Mouse (Mus musculus) limb, embryonic 14.5 days (tissue): ENCODE data around the gene Hoxa6. TPM values are rescaled to one million over a fixed set of nuclear protein-coding genes. Genes with fewer than 3 reads are reported as not detected.

Source experiments
- ATAC-seq: fragments of 200-750 bp; cut with Nextera tagmentation; 2 replicates; pipeline ENCODE4 v1.8.0; 2017; ENCODE audit warnings: low read depth, moderate number of reproducible peaks, moderate TSS enrichment; ENCODE audit not compliant: low FRiP score
- DNase-seq: peaks from one replicate; pipeline ENCODE4 v3.0.0-alpha.2; 2015; ENCODE audit warnings: low spot score
- H3K27ac ChIP-seq: fragments of 300-500 bp; sonication (generic); replicated peaks from 2 replicates; pipeline ENCODE4 v1.5.1; 2014; ENCODE audit warnings: low read depth, mild to moderate bottlenecking, low read length, moderate library complexity, mixed read lengths
- H3K27me3 ChIP-seq: fragments of 300-500 bp; sonication (generic); 2 replicates; pipeline ENCODE4 v1.6.1; 2014; ENCODE audit warnings: low read length, mixed read lengths; ENCODE audit not compliant: control insufficient read depth, insufficient read depth
- H3K36me3 ChIP-seq: fragments of 300-500 bp; sonication (generic); 2 replicates; pipeline ENCODE4 v1.6.1; 2014; ENCODE audit warnings: mild to moderate bottlenecking, low read length, moderate library complexity, mixed read lengths; ENCODE audit not compliant: control insufficient read depth, insufficient read depth
- H3K4me1 ChIP-seq: fragments of 300-500 bp; sonication (generic); 2 replicates; pipeline ENCODE4 v1.6.1; 2014; ENCODE audit warnings: antibody characterized with exemption, low read length, mixed read lengths; ENCODE audit not compliant: control insufficient read depth, insufficient read depth
- H3K4me2 ChIP-seq: fragments of 300-500 bp; sonication (generic); replicated peaks from 2 replicates; pipeline ENCODE4 v1.6.1; 2014; ENCODE audit warnings: low read depth, mild to moderate bottlenecking, low read length, moderate library complexity; ENCODE audit not compliant: severe bottlenecking
- H3K4me3 ChIP-seq: fragments of 300-500 bp; sonication (generic); replicated peaks from 2 replicates; pipeline ENCODE4 v1.5.1; 2014; ENCODE audit warnings: low read length
- H3K9ac ChIP-seq: fragments of 300-500 bp; sonication (generic); 2 replicates; pipeline ENCODE4 v1.6.1; 2014; ENCODE audit warnings: mild to moderate bottlenecking, low read depth, low read length, moderate library complexity; ENCODE audit not compliant: severe bottlenecking
- H3K9me3 ChIP-seq: fragments of 300-500 bp; sonication (generic); 2 replicates; pipeline ENCODE4 v1.6.1; 2016; ENCODE audit warnings: low read length; ENCODE audit not compliant: control insufficient read depth
- POLR2A ChIP-seq: fragments of 200-500 bp; IDR thresholded peaks from 2 replicates; pipeline ENCODE4 v1.8.0; 2012; ENCODE audit warnings: inconsistent platforms, mild to moderate bottlenecking, moderate library complexity, borderline replicate concordance; ENCODE audit not compliant: insufficient read depth, insufficient read length; ENCODE audit errors: extremely low read depth
- WGBS: fragments of 180-500 bp; shearing (Covaris S2); extraction: QIAGEN DNeasy Blood & Tissue Kit; methylation state at CpG from one replicate; pipeline ENCODE4 v1.1.7; 2014; 5-methylcytosine and 5-hydroxymethylcytosine counted together
- polyA plus RNA-seq, 2 experiments: library from polyadenylated mRNA; depleted of rRNA in 1 of 2; stranded (reverse) in 1 of 2; unstranded in 1 of 2; fragments of >200 nt; fragmentation: Nextera tagmentation in 1 of 2; extraction: Ambion mirVana in 1 of 2; gene quantifications; 2 replicates each; pipeline versions ENCODE4 v1.2.1 to v1.2.3; 2012 to 2014

The Hoxa6 gene
- polyA plus RNA-seq, 2 experiments, result 0.66 to 3.9 TPM

DNA sequence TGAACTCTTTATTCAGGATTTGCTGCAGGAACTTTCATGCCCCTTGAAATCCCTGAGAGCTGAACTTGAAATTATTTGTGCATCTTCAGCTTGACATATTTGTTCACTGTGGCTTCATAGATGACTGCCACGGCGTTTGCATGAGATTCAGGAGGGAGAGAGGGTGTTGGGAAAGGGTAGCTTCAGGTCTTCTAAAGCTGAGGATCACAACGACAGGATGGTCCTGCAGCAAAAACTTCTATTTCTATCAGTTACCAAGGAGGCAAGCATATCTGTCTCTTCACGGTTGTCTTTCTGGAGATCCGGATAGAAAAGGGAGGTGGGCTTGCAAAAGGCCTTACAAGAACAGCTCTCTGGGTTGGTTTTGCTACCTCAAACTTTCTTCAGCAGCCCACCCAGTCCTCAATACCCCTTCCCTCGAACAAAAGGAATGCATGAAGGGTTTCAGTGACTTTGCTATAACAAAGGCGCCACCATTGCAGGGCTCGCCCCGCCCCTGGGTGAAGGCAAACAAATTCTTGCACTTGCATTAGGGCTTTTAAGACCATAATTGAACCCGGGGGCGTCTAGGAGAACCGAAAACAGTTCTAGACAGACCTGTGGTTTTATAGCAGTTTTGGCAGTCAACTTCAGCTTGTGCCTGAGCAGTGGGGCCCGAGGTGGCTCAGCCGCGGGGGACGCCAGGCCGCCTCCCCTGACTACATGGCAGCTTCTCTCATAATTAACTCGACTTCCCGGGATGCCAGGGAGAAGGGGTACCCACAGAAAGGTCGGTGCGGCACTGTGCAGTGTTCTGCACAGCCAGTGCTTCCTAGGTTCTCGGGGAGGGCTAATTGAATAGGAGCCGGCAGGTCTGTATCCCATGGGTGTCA, 39.5 kb upstream of the Hoxa6 start:
- H3K4me2 ChIP-seq, result peak overlapping the region; percentile 96
- H3K27ac ChIP-seq, result peak overlapping the region; percentile 95
- no peaks in the 10 kb centered on the region for H3K27me3 ChIP-seq
- no peak for TF ChIP-seq POLR2A
- 3% methylated on average over 23 of the region's 23 CpGs for WGBS
- H3K4me1 ChIP-seq, result peaks cover 35% of the 10 kb centered on the region
- H3K4me3 ChIP-seq, result peak overlapping the region; percentile 90
- peak overlapping the region; percentile 98 for H3K9ac ChIP-seq
- H3K36me3 ChIP-seq, result peaks cover 33% of the 10 kb centered on the region
- DNase-seq (no peak), ATAC-seq (no peak)
- H3K9me3 ChIP-seq, result no peaks in the 10 kb centered on the region

DNA sequence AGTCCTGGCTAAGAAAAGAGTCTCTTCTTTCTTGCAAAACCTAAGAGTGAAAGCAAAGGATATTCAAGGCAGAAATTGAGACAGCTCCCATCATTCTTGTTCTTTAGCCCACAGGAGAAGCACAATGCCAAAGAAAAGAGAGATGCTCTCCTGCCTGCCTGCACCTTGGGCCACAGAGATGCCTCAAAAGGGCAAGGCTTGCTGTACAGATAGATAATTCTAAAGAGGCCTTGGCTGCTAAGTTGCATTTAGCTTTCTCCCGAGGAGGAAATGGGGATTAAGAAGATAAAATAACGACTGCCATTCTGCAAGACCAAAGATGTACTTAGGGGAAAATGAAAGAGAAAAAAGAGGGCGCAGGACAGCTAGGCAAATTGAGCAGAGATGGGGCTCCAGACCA, 38.4 kb upstream of the Hoxa6 start:
- H3K9ac ChIP-seq, result peak overlapping the region; percentile 98
- H3K36me3 ChIP-seq, result peaks cover 23% of the 10 kb centered on the region
- H3K27ac ChIP-seq, result peak overlapping the region; percentile 98
- H3K4me3 ChIP-seq, result peak overlapping the region; percentile 90
- DNase-seq (no peak), ATAC-seq (no peak)
- H3K9me3 ChIP-seq, result no peaks in the 10 kb centered on the region
- TF ChIP-seq POLR2A, result no peak
- H3K27me3 ChIP-seq, result no peaks in the 10 kb centered on the region
- peaks cover 38% of the 10 kb centered on the region for H3K4me1 ChIP-seq
- 4% methylated on average over 3 of the region's 3 CpGs for WGBS
- H3K4me2 ChIP-seq, result peak overlapping the region; percentile 96

DNA sequence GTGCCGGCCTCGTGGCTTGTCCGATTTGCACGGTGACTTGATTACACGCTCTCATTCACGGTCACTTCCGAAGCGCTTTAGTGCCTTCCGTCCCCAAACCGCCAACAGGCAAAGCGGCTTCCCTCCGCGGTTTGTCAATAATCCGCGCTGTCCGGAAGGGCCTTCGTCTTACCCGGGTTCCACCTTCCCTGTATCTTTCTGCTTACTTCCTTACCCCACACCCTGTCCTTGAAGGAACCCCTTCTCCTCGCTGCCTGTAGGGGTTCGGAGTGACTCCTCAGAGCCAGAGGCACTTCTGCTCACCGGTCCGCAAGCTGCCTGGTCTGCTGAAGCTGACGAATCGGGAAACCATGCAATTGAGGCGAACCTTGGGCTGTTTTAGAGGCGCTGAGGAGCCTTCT, 37.9 kb upstream of the Hoxa6 start:
- DNase-seq (no peak), ATAC-seq (no peak)
- peak overlapping the region; percentile 96 for H3K4me2 ChIP-seq
- no peaks in the 10 kb centered on the region for H3K27me3 ChIP-seq
- TF ChIP-seq POLR2A, result 0 out of 2 replicates have a peak, but pooled peaks have one; percentile 27
- no peaks in the 10 kb centered on the region for H3K9me3 ChIP-seq
- peaks cover 23% of the 10 kb centered on the region for H3K36me3 ChIP-seq
- peak overlapping the region; percentile 98 for H3K9ac ChIP-seq
- peak overlapping the region; percentile 90 for H3K4me3 ChIP-seq
- peak overlapping the region; percentile 98 for H3K27ac ChIP-seq
- peaks cover 34% of the 10 kb centered on the region for H3K4me1 ChIP-seq
- WGBS, result under 1% methylated on average over 26 of the region's 26 CpGs

DNA sequence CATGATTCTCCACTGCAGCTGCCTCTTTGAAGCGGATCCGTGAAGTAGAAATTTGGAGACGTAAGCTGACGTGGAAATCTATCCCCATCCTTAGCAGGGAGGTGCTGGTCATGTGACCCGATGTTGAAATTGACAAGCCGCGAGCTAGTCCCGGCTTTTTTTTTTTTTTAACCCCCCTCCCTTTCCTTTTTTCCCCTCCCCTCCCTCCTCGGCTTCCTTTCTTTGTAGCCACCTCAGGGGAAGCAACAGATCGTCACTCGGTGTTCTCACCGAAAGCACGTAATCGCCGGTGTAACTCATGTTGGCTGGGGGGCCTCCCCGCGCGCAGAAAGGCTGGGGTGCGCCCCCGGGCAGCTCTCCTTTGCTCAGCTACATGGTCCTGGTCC, 37.2 kb upstream of the Hoxa6 start, which contains the start of gene Hoxa11:
Gene Hoxa11, minus strand, starts transcription at position 54 of the 386 bp plus-strand sequence.
- Histone ChIP-seq H3K4me3 (peak within 1 kb of the TSS; percentile 90), H3K9me3 (no peaks in the 10 kb centered on the region), H3K36me3 (peaks cover 20% of the 10 kb centered on the region), H3K4me1 (peaks cover 33% of the 10 kb centered on the region), H3K4me2 (peak within 1 kb of the TSS; percentile 96), H3K9ac (peak within 1 kb of the TSS; percentile 98), H3K27me3 (no peaks in the 10 kb centered on the region), H3K27ac (peak within 1 kb of the TSS; percentile 98)
- peak; percentile 82 for DNase-seq
- under 1% methylated on average over 20 of the region's 20 CpGs for WGBS
- TF ChIP-seq POLR2A, result no peak
- ATAC-seq, result peak; percentile 64

DNA sequence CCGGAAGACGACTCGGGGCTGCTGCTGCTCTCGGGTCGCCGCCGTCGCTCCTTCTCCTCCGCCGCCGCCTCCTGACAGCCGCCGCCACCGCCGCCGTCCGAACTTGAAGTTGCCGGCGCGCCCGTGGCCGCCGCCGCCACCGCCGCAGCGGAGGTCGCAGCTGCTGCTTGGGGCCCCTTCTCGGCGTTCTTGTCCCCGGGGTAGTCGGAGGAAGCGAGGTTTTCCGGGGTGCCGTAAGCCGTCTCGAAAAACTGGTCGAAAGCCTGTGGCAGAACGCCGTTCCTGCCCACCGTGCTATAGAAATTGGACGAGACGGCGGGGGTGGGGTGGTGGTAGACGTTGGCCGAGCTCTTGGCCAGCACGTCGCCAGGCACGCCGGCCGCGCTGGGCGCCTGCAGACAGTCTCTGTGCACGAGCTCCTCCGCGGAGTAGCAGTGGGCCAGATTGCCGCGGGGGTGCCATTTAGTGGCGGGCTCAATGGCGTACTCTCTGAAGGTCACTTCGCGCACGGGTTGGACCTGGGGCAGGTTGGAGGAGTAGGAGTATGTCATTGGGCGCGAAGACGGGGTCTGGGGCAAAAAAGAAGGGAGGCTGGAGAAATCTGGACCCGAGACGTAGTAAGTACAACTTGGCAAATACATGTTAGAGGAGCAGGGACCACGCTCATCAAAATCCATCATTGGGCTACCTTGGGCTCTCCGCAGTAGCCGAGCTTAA, 36.7 kb upstream of the Hoxa6 start:
- Histone ChIP-seq H3K9me3 (no peaks in the 10 kb centered on the region), H3K4me3 (peak overlapping the region; percentile 90), H3K36me3 (peaks cover 16% of the 10 kb centered on the region), H3K4me2 (peak overlapping the region; percentile 96), H3K9ac (peak overlapping the region; percentile 98), H3K27me3 (no peaks in the 10 kb centered on the region), H3K27ac (peak overlapping the region; percentile 98), H3K4me1 (peaks cover 30% of the 10 kb centered on the region)
- DNase-seq (no peak), ATAC-seq (peak; percentile 8)
- TF ChIP-seq POLR2A, result 0 out of 2 replicates have a peak, but pooled peaks have one; percentile 12
- WGBS, result under 1% methylated on average over 67 of the region's 71 CpGs
